Mouse (Mus musculus): ENCODE measurements around the gene Gm5916.

The Gm5916 gene

GRCm38 (mm10) chr9:36128679-36129078 lies at the start of gene Gm5916:
Gene Gm5916 (minus strand): TSS chr9:36128779.
- DNase-seq (ENCODE audit: low spot score in 2 of 2): no peak

All from cerebellum, postnatal 4 days (tissue).